Mouse (Mus musculus): ENCODE measurements around the gene Krt73.

The Krt73 gene

DNA sequence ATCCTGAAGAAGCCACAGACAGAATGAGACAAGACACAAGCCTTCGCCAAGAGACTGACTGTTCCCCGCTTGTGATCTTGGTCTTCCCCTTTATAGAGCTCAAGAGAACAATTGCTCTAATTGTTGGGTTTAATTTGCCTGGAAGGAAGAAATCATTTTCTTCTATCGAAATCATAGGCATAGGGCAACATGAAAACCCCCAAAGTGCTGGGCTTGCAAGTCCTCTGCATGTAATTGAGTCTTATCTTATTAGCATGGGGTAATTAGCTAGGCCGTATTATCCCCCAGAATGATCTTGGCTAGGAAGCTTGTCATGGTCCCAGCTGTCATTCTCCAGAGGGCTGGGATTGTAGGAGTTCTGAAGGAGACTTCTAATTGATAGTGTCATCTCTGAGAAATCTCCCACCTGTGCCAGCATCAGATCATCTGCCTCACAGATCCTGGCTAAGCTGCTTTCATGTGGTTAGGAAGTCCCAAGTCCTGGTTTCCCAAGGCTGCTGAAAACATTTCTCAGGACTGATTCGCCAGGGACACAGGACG lies at the start of gene Krt73:
Gene Krt73, minus strand, starts transcription at position 51 of the 540 bp plus-strand sequence.
- no peak for DNase-seq

DNA sequence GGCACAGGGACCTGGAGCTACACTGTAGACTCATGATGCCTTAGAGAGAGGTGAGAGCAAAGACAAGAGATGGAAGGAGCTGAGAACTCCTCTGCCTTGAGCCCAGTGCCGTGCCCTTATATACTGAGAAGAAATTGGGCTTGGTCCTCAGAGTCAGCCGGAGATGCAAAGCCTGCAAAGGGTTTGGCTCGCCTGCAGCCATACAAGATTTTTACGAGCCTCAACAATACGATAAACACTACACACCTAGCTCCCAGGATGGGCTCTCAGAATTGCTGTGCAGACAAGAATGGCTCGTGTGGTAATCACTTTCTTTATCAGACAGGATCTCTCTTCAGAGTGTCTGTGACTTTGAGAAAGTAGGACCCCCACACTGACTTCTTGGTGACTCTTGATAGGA lies 48.5 kb upstream of the Krt73 start, which contains the start of gene Krt1:
Gene Krt1, minus strand, starts transcription at position 101 of the 400 bp plus-strand sequence.
- no peak for DNase-seq

DNA sequence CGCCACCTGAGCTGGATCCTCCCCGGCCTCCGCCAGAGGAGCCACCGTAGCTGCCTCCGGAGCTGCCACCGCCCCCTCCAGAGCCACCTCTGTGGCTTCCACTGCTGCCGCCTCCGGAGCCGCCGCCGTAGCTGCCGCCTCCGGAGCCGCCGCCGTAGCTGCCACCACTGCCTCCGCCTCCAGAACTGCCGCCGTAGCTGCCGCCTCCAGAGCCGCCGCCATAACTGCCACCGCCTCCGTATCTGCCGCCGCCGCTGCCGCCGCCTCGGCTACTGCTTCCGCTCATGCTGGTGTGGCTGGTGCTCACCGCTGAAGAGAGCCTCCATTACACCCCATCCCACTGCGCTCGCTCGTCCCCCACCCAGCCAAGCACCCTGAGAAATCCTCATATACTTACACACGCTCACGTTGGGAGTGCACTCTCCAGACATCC lies 43.8 kb upstream of the Krt73 start:
- peak; percentile 13 for DNase-seq

DNA sequence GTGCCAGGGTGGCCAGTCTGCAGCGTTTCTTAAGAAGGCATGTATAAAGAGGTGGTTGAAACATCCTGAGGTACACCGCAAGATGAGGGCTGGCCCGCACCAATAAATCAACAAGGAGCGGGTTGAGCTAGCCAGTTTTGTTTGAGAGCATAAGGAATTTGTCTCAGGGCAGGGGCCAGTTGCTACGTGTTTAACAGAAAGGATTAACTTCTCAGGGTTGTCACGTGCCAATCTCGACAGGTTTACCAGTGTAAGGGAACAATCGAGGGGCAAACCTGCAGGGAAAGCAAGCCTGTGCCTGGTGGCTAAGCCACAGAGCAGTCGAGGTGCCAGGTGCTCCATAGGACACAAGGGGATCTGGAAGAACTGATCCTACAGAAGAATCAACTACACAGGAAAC lies 41.0 kb upstream of the Krt73 start:
- no peak for DNase-seq

DNA sequence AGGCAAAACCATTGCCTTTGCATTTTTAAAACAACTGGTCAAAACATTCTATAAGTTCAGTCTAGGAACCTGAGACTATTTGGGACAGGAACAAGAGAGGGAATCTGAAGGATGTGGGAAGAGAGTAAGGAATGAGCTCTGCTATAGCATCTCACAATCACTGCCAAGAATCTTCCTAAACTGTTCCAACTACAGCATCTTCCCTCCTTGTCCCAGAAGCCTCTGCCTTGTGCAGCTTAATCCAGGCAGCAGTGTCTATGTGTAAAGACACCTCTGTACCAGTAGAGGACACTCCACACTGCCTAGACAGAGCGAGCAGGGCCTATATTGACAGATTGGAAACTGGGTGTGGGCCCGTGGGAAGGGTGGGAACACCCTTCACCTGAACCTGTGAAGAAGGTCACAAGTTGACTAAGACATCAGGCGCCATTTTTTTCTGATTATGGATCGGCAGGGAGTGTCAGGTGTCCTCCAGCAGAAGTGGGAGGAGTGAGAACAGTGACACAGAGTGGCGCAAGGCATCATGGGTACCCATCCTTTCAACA lies 32.7 kb upstream of the Krt73 start:
- no peak for DNase-seq

DNA sequence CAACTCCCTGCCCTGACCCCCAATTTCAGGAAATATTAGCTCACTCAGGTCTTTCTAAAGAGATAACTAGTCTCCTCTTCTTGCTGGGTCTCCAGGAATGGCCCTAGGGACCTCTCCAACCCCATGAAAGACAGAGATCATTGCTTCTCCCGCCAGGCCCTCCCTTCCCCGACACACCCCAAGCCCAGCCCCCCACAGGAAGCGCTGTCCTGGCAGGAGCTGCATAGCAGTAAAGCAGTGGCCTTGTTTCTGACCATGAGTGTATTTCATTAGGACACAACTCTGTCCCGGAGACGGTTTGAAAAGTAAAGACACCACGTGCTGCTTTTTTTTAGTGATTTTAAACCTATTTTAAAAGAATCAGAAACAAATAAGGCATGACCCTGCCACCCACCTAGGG lies 31.0 kb upstream of the Krt73 start:
- no peak for DNase-seq

DNA sequence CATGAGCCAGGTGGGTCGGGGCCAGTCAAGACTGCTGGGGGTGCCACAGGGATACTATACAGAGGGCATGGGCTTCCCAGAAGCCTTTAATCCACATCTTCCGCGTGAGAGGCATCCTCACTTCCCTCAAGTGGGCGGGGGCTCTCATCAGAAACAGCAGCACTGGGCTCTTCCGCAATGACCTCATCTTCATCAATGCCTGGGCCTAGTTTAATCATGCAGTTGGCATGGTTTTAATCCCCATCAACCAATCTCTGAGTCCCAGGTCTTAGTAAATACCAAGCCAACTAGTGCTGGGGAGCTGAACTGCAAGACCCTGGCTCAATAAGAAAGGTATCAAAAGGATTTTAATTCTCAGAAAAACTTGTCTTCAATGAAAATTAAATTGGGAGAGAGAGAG lies 27.3 kb upstream of the Krt73 start:
- DNase-seq, result no peak

DNA sequence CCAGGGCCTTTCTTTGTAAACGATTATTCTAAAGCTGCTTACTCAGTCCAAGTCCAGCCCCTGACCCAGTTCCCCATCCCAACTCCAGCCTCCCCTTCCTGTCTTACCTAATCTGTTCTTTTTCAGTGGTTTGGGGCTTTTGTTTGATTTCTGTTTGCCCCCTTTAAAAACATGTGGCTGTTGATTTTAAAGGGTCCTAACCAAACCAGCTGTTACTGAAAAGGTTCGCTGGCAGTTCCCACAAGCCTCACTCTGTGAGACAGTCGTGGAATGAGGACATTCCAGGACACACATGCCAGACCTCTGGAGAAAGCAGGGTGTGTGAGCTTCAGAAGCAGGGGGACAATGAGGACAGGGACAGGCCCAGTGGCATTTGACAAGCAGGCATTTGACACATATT lies 19.6 kb upstream of the Krt73 start:
- DNase-seq, result no peak

DNA sequence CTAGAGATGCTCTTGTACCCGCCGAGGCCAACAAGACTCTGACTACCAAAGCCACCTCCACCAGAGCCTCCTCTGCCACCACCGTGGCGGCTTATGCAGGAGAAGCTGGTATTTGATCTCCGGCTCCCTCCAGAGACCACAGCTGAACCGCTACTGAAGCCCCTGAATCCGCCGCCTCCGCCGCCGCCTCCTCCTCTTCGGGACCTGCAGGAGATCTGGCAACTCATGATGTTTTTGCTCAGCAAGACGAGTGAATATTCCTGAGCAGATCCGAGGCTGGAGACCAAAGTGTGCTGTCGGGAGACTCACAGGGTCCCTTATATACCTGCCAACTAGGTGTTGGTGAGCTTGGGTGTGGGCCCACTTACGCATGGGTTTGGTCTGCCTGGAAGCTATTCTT lies 15.7 kb upstream of the Krt73 start, which contains the start of gene Krt2:
Gene Krt2, minus strand, starts transcription at position 295 of the 400 bp plus-strand sequence.
- DNase-seq, result no peak

DNA sequence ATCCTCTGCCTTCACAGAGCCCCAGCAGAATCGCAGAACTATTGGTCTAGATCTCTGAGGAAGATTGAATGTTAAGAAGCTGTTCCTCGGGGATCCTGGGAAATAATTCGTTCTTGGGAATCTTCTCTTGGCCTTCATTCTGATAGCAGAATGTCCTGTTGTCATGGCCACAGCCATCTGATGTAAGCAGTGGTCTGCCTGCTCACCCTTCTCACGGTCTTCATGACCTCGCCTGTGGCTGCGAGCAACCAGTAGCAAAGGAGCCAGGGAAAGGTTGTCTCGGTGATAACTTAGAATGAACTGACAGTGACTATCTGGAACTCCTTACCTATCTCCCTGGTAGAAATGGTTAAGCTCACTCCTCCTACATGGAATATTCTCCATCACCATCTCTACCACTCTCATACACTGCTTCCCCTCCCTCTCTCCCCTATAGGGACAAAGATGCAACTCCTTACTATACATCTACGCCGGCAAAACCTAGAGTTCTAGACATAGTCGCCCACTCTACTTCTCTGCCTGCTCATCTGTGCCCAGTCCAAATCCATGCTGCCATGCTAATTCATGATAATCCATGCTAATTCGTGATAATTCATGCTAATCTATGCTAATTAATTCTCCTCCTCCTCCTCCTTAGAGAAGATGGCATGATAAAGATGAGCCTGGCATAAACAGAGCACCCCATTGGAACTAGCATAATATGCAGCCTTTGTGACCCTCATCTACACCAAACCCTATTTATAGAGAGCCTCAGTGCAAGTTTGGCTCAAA lies 1.1 kb upstream of the Krt73 start:
- DNase-seq, result no peak

DNA sequence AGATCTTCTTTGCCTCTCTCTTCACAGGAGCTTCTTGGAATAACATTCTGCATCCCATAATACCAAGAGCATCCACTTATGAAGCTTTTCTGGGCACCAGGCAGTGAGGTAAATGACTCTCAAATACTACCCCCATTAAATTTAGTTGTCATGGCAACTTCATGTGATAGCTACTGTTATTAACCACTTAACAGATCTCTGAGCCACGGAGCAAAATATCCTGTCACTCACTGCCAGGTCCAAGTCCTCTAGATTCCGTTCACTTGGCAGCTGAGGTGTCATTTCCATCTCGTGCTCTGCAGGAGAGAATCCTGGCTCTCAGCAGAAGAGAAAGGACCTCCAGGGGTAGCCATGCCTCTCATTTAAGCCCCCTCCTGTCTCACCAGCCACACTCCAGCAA lies 11.3 kb downstream of the Krt73 start:
- DNase-seq, result no peak

DNA sequence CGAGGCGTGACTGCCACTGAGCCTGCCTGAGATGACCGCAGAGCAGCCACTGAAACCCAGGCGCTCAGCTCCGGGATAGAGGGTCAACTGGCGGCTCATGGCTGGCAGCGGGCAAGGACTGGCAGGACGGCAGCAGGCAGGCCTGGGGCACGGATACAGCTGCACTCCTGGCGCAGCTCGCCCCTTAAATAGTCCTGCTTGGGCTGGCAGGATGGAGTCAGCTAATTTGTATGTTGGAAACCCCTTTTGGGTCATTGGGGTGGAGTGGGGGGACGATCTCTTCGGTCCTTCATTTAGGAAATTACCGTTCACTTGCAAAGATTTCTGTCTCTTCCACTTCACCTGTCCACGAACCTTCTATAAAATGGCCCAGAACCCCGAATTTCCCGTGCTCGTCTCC lies 15.8 kb downstream of the Krt73 start, which contains the start of gene Krt72:
Gene Krt72, minus strand, starts transcription at position 101 of the 400 bp plus-strand sequence.
- no peak for DNase-seq

DNA sequence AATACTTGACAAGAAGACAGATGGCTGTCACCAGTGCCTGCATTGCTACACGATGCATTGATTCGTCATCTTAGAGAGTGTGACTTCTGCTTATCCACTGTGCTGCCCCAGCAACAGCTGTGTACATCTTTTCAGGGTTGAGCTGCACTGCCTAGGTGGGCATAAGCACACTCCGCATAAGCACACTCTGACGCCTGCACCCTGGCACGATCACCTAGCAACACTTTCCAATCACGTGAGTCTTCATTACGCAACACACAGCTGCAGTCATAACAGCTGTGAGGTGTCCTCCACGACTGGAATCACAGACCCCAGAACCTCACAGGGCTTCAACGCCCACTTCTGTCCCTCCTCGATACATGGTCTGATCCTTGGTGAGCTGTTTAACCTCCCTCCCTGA lies 28.7 kb downstream of the Krt73 start:
- no peak for DNase-seq

DNA sequence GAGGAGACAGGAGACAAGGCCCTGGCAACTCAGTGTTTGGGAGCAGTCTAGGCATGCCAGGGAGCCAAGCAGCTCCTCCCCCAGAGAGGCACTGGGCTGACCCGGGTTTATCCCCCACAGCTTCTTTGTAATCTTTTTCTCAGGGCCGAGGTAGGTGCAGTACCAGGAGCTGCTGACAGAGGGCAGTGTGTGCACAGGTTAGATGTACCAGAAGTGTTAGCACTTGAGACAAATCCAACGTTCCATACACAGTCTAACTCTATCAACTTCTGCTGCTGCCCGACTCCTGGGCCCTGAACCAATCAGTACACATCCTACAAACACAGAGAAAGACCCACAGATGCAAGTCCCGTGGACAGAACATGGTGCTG lies 29.4 kb downstream of the Krt73 start:
- DNase-seq, result peak; percentile 68

DNA sequence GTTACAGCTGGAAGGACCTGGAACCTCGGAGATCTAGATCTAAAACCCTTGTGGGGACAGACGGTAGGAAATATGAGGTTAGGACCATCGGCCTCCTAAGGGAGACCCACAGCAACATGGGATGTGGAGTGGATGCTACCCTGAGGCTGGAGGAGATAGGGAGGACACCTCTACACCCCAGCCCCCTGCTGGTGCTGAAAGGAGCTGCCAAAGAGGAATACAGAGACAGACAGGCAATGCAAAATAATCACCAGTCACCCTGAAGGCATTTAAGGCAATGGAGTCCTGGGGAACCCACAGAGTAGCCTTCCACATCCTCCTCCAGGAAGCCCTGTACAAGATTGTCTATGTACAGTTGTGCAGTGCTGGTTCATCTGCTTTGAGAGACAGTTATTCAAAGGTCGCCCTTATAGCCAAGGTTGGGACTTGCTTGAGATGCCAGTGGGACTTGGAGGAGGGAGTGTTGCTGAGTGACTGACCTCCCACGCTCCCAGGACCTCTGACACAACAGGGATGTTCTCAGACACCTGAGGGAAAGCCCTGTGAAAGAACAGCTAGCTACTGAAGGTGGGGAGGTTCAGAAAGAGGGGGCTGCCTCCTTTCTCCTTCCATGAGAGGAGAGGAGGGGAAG lies 30.0 kb downstream of the Krt73 start:
- no peak for DNase-seq

DNA sequence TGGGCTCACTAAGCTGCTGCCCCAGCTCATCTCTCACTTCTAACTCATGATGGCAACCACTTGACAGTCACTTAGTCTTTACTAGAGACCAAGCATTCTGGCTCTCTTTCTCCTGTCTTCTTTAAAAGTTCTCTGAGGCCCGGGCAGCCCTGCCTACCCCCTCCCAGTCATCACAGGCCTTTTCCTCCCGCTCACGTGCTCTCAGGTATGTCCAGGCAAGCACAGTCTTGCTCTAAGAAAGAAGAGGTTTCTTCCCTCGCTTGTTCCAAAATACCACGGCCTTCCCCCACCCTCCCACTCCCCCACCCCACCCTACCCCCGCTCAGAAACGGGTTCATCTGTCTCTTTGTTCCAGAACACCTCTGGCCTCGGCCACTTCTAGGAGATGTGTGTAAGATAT lies 31.9 kb downstream of the Krt73 start:
- DNase-seq, result no peak
